Mouse (Mus musculus) right cerebral cortex, postnatal 25 days (tissue): ENCODE results near the gene Ermn.

Experiments used
- DNase-seq: peaks from one replicate; pipeline ENCODE4 v3.0.0; 2022

Gene Ermn

DNA sequence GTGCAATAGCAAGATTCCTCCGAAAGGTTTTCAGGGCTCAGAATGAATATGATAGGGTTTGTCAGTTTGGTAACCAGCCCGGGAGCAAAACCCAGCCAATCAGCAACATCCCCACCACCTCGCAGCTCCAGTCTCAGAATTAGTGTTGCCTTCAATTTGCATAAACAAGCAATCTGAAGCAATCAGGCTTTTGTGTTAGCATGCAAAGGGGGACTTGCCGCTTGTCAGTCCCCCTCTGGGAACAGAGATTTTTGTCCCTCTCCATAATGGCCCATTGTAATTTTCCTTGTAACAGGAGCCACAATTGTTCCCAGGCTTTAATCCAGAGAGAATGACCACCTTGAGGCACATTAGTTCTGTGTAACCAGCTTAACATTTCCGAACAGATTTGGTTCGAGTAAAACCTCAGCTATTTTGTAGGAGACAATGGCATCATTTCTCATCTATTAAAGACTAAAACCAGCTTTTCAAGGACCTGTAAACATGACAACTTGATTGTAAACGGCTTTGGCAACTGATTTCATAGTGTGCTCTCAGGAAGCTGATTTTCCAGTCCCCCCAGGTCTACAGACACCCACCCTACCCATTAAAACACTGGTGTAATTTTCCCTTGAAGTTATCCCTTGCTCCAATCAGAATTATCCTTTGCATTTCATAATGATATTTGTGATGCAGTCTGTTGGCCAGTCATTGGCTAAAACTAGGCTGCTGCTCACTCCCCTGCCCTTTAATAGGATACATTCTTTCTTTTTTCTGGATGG lies at the start of gene Ermn:
Gene Ermn, minus strand, starts transcription at position 44 of the 761 bp plus-strand sequence.
- DNase-seq = no peak

DNA sequence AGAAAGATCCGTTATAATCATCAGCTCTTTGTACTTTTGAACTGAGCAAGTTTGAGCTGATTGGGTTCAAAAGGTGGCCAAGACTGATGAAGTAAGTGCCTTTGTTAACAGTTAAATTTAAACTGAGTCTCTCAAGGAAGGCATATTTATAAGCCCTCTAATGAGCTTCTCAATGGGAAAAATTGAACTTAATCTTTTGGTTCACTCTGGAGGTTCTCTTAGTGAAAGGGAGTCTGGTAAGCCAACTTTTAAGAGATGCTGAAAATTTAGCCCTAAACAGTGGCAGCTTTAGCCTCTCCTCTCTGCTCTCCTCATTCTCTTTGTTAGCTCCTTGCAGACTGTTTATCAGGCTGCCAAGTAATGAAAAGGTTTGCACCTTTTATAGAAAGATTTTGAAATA lies 42.2 kb upstream of the Ermn start:
- DNase-seq = no peak

DNA sequence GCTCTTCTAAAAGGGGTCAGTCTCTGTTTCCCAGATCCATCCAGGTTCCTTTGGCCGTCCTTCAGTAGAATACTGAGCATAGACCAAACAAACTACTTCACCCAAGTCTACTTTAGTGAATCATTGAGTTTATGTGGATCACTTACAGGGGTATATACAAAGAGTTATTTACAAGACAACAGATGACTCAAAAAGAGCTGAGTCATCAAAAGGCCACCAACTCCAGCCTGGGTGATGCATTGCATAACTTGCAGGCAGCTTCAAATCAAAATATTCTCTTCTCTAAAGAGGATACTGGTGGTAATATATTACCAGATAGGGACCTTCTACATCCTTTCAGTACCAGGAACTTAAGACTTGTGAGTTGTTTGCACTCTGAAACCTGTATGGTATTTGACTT lies 33.8 kb upstream of the Ermn start:
- no peak for DNase-seq

DNA sequence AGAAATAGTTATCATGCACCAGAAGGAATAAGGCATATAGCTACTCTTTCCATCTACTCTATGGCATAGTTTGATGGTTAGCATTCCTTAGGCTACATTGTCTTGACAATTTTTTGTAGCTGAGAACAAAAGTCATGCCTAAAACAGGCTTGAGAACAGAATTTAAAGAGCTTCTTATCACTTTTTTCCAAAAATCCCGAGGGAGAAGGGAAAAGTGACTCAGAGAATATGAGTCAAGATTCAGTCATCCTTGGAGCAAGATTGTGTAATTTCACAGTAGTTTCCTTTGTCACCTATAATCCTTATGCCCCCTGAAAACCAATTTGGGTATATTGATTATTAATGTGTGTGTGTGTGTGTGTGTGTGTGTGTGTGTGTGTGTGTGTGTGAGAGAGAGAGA lies 27.2 kb upstream of the Ermn start:
- DNase-seq = no peak

DNA sequence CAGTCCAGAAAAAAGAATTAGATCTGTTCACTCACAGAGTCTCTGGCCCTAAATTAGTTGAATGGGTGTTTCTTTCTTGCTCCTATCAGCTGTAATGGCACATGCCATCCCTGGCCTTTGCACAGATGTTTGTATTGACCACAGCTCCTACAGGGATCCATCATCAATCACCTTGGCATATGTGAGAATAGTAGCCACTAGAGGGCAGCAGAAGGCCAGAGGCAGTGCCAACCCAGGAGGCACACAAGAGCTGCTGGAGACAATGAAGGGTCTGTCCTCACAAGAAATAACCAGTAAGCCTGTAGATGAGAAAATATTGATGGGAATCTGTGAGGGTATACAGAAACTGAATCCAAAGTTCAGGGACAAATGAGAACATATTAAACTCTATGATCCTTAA lies 2.7 kb upstream of the Ermn start:
- no peak for DNase-seq

DNA sequence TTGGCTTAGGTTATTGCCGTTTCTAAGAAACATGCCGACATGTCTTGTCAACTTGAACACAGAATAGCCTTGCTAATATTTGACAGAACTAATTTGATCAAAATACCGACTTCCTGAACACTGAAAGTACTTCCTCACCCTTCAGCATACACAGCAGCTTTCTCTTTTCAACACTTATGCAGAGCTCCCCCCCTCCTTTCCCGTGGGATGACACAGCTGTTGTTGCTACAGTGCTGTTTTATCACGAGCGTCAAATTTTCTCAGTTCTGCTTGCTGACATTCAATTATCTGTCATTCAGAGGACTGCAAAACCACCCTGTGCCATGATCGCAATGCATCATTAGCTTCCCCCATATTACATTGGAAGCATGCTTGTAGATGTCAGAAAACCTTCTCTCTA lies 10.8 kb downstream of the Ermn start:
- no peak for DNase-seq

DNA sequence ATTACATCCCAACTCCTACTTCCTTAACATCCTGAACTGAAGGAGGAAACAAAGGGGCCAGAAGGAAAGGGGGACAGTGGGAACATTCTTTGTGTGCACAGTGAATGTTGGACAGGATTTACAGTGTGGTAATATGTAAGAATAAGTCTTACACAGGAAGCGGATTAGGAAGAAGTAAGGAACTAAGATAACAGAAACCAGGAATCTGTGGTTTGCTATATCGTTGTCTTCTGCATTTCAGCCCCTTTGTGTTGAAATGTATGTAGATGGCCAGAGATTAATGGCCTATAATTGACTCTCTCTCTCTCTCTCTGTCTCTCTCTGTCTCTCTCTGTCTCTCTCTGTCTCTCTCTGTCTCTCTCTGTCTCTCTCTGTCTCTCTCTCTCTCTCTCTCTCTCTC lies 15.7 kb downstream of the Ermn start:
- DNase-seq = no peak

DNA sequence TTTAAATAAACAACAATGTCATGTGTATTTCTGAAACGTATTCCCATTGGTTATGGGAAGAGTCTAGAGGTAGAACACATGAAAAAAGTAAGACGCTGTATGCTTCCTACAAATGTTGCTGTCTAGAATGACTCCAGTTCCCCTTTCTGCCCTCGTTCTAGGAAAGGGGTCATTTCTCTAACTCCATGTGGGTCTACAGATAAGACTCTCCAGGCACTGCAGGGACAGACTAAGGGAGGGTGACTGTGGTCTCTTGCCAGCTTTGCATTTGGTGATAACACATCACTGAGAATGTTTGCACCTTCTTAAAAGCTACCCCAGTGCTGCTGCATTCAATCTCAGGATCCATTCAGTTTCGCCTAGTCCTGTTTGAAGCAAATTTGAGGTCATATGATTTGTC lies 17.0 kb downstream of the Ermn start:
- DNase-seq = no peak

DNA sequence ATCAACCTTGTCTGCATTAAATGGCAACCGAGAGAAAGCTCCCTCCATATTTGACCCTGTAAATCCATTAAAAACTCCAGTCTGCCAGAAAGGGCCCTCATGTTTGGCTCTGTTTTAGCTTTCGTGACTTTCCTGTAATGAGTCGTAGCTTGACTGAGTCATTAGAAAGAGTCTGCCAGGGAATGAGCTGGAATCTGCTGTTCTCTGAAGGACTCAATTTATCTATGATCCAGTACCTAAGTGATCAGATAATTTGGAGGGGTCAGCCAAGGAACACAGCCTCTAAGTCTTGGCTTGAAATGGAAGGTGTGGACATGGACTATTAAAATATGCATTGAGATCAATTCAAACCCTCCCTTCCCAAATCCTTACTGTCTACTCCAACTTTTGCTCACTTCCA lies 21.2 kb downstream of the Ermn start:
- DNase-seq = no peak

DNA sequence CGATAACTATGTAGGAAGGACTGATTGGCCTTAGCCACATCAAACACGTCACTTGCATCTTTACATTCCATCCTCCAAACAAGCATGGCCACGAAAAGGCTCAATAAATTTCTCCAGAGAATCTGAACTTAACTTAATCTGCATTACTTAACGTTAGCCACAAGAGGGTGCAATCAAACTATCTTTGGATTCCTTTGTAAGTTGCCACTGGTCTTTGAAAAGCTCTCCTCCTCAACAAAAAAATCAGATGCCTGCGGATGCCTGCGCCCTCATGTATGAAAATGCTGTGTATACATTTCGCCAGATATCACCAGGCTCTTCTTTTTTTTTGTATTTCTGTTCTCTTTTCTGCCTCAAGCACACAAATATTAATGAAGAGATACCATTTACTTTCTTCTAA lies 23.3 kb downstream of the Ermn start:
- DNase-seq = no peak

DNA sequence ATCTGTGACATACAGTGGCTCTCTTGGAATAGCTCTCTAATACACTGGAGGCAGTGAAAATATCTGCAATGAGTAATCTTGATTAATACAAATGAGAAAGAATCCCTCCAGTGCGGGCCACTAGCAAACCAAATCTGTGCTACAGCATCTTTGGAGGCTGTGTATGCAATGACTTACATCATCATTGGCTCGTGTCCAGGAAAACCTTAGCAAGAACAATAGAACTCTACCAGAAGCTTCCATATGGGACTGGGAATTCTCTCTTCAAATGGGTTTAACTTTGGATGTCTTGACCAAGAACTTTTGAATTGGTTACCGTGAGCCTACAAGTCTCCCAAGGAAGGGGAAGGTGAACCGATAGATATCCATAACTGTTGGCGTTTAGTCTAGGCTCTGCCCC lies 25.9 kb downstream of the Ermn start:
- no peak for DNase-seq

DNA sequence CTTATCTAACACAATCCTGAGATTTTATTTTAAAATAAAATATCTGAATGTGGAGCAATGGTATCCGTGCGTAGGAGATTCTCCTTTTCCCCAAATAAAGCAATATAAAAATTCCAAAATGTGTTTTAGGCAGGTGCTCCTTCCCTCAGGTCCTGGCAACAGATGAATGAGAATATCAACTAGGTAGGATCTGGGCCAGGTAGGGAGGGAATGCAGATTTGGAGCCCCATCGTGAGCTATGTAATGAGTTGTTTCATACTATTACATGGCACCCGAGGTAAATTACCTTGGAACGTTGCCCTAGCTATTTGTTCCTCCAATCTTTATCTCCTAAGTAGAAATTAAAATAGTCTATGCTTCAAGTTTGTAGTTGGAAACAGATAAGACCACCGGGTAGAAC lies 29.1 kb downstream of the Ermn start:
- DNase-seq = no peak

DNA sequence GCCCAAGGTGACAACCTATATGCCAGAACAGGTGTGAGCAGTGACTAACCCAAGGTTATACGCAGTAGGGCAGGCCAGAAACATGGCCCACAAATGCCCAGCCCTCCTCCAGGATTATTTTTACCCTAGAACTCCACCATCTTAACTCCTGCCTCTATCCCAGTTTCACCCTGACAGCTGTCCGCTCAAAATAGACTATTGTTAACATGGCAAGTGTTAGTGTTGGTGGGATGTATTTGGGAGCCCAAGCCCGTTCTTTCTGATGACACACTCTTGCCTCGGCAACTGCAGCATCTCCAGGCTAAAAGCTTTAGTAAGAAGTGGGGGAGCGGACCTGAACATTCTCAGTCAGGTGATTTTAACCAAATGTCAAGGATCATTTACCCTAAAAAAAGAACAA lies 45.6 kb downstream of the Ermn start:
- DNase-seq = no peak

DNA sequence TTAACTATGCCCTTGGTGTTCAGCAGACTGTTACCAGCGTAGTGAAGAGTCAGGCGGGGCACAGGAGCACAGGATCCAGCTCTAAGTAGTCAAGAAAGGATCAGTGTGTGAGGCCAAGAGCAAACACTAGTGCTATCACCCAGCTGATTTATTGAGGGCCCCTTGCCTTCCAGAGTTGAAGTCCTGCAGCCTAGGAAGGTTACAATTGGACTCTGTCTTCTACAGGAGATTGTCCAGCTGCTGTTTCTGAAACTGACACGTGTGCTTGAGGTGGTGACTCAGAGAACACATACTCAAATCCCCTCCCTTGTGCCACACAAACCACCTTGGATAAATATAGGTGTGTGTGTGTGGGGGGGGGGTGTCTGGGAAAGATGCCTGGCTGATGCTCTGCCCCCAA lies 51.2 kb downstream of the Ermn start:
- DNase-seq = no peak

DNA sequence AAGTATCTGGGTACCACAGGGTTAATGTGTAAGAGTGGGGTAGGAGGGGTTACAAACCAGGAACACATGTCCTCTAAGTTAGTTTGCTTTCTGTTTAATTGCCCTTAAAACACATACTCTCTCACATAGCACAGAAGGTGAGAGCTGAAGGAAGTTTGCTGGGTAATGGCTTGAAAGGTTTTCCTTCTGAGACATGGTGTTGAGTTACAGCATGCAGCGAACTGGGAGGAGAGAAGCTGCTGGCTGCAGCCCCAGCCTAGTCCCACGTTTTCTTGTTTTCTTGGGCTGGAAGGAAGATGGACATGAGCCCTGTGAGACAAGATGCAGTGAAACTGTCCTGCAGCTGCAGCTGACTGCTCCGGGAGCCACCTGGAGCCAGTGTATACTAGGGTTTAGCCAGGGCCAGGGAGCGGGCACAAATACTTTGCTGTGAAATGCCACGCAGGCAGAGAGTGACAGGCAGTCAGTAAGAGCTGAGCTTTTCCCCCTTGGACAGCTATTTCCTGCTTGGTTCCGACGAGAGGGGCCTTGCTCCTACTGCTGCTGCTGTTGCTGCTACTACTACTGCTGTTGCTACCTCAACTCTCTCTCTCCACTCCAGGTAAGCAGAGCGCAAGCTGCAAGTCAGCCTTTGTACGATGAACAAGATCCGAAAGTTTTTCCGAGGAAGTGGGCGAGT lies 54.8 kb downstream of the Ermn start, which contains the start of gene Galnt5:
Gene Galnt5, plus strand, starts transcription at position 133 of the 679 bp plus-strand sequence.
- no peak for DNase-seq
